Comparison of ENCODE assay signal across 8 mouse cellular contexts in genomic region chr7:118712228-118713173, GRCm38 (mm10). TPM values are rescaled to one million over a fixed set of nuclear protein-coding genes. Genes with fewer than 3 reads are reported as not detected.
DNase-seq lines count a peak whose midpoint lies in the region; ATAC-seq and TF ChIP-seq lines count a peak whose summit lies in the region.

Gene Ccp110, plus strand, starts transcription at chr7:118712552.

- H3K4me1 ChIP-seq in bone marrow, adult 2 months (ENCODE audit: control insufficient read depth, insufficient read depth, low read length): no peaks in the 10 kb centered on the region
- H3K4me1 ChIP-seq in embryonic facial prominence, embryonic 15.5 days: peaks cover 12% of the 10 kb centered on the region; the same call in 1 of the 2 replicates
- H3K4me1 ChIP-seq in heart, embryonic 10.5 days: peaks cover 6% of the 10 kb centered on the region; the same call in 1 of the 2 replicates
- H3K4me1 ChIP-seq in kidney, embryonic 15.5 days: peaks cover 9% of the 10 kb centered on the region

- WGBS in bone marrow, adult 2 months: 1% methylated on average over 48 of the region's 48 CpGs
- under 1% methylated on average over 48 of the region's 48 CpGs for WGBS in embryonic facial prominence, embryonic 15.5 days
- under 1% methylated on average over 48 of the region's 48 CpGs for WGBS in heart, embryonic 10.5 days
- 1% methylated on average over 48 of the region's 48 CpGs for WGBS in kidney, embryonic 15.5 days

- H3K4me2 ChIP-seq in embryonic facial prominence, embryonic 15.5 days (replicated peaks): peak within 1 kb of the TSS; percentile 80
- peak within 1 kb of the TSS; percentile 74 for H3K4me2 ChIP-seq in kidney, embryonic 15.5 days

- peak; percentile 96 for ATAC-seq in embryonic facial prominence, embryonic 15.5 days (ENCODE audit: insufficient number of reproducible peaks, low FRiP score, low TSS enrichment, low read depth)
- peak; percentile 98 for ATAC-seq in kidney, embryonic 15.5 days (replicated peaks; ENCODE audit: low FRiP score)
- ATAC-seq in monocyte, adult 5-6 weeks (replicated peaks; ENCODE audit: insufficient number of reproducible peaks, low FRiP score, low TSS enrichment, poor library complexity, severe bottlenecking): peak; percentile 99

- H3K4me3 ChIP-seq in bone marrow, adult 2 months (replicated peaks; ENCODE audit: control insufficient read depth, low read depth, low read length): peak within 1 kb of the TSS; percentile 99
- H3K4me3 ChIP-seq in embryonic facial prominence, embryonic 15.5 days (replicated peaks): peak within 1 kb of the TSS; percentile 84
- peak within 1 kb of the TSS; percentile 70 for H3K4me3 ChIP-seq in heart, embryonic 10.5 days
- peak within 1 kb of the TSS; percentile 92 for H3K4me3 ChIP-seq in kidney, embryonic 15.5 days (replicated peaks)

- H3K27me3 ChIP-seq in embryonic facial prominence, embryonic 15.5 days: no peaks in the 10 kb centered on the region
- no peaks in the 10 kb centered on the region for H3K27me3 ChIP-seq in heart, embryonic 10.5 days (ENCODE audit: insufficient read depth, poor library complexity, severe bottlenecking)
- H3K27me3 ChIP-seq in kidney, embryonic 15.5 days: no peaks in the 10 kb centered on the region

- H3K27ac ChIP-seq in bone marrow, adult 2 months (ENCODE audit: control insufficient read depth, insufficient read depth, low read depth, low read length, poor library complexity): peak within 1 kb of the TSS; percentile 32; the same call in 1 of the 2 replicates
- peak within 1 kb of the TSS; percentile 53; the same call in 1 of the 2 replicates for H3K27ac ChIP-seq in embryonic facial prominence, embryonic 15.5 days (replicated peaks)
- H3K27ac ChIP-seq in heart, embryonic 10.5 days: peak within 1 kb of the TSS; percentile 6
- H3K27ac ChIP-seq in kidney, embryonic 15.5 days: peak within 1 kb of the TSS; percentile 60; the same call in 1 of the 2 replicates

- peak within 1 kb of the TSS; percentile 64 for H3K9ac ChIP-seq in embryonic facial prominence, embryonic 15.5 days
- H3K9ac ChIP-seq in kidney, embryonic 15.5 days: peak within 1 kb of the TSS; percentile 64

- H3K9me3 ChIP-seq in embryonic facial prominence, embryonic 15.5 days (replicated peaks): no peaks in the 10 kb centered on the region
- H3K9me3 ChIP-seq in heart, embryonic 10.5 days: no peaks in the 10 kb centered on the region
- H3K9me3 ChIP-seq in kidney, embryonic 15.5 days (replicated peaks): no peaks in the 10 kb centered on the region

- peaks cover 3% of the 10 kb centered on the region; the same call in 1 of the 2 replicates for H3K36me3 ChIP-seq in embryonic facial prominence, embryonic 15.5 days
- peaks cover 6% of the 10 kb centered on the region; the same call in 1 of the 2 replicates for H3K36me3 ChIP-seq in heart, embryonic 10.5 days
- peaks cover 17% of the 10 kb centered on the region for H3K36me3 ChIP-seq in kidney, embryonic 15.5 days

- TF ChIP-seq CTCF in bone marrow, adult 2 months (IDR thresholded peaks at IDR 0.05; ENCODE audit: control insufficient read depth, insufficient read depth, low read length): no peak

- DNase-seq in 416B (ENCODE audit: low read depth) (peak; percentile 98), liver (peak; percentile 94)
- peak; percentile 98 for DNase-seq in heart, embryonic 10.5 days (ENCODE audit: low spot score)
- peak; percentile 91 to 93 for DNase-seq in spleen, postnatal 4 days (ENCODE audit: low spot score in 2 of 2)

- peak; percentile 59; the same call in 1 of the 2 replicates for TF ChIP-seq POLR2A in bone marrow, adult 2 months (IDR thresholded peaks at IDR 0.05; ENCODE audit: borderline replicate concordance, control insufficient read depth, low read depth, low read length)

RNA-seq across cellular contexts. Expression of gene Ccp110, which starts in this region (rescaled TPM):
- polyA plus RNA-seq in bone marrow, adult 2 months (2011; ENCODE audit: insufficient read depth, insufficient read length, low replicate concordance, missing spikeins): 9.7 and 13.6 TPM in 2 replicates
- 21.7 and 26.3 TPM in 2 replicates for polyA plus RNA-seq in embryonic facial prominence, embryonic 15.5 days (2015; fragmentation: Nextera tagmentation; extraction: Ambion mirVana)
- polyA plus RNA-seq in heart, embryonic 10.5 days (2016; fragmentation: Nextera tagmentation; extraction: Ambion mirVana): 10.2 and 11.3 TPM in 2 replicates
- polyA plus RNA-seq in kidney, embryonic 15.5 days (2015; fragmentation: Nextera tagmentation; extraction: Ambion mirVana): 20.9 and 21.1 TPM in 2 replicates
- total RNA-seq in monocyte, adult 5-6 weeks (2017): 6.9 to 12.5 TPM (median 8.4 TPM) in 3 replicates

Comparison
In these comparisons a context has a peak if more than half of its experiments do, and no peak if none do; other contexts are left out.
1. Peak in every context shown above with its lines: DNase-seq, ATAC-seq, H3K4me3 ChIP-seq and H3K27ac ChIP-seq.
2. H3K27ac ChIP-seq: peak in every context shown above with its lines; median percentile 60 in kidney, embryonic 15.5 days; 53 in embryonic facial prominence, embryonic 15.5 days; 32 in bone marrow, adult 2 months; 6 in heart, embryonic 10.5 days.